Mouse (Mus musculus) heart, postnatal 0 days (tissue): ENCODE data around the gene Hecw2. TPM values are rescaled to one million over a fixed set of nuclear protein-coding genes. Genes with fewer than 3 reads are reported as not detected.

ENCODE experiments used
- ATAC-seq: fragments of 200-750 bp; cut with Nextera tagmentation; 2 replicates; pipeline ENCODE4 v1.8.0; 2017; ENCODE audit warnings: low read depth, moderate number of reproducible peaks, moderate library complexity; ENCODE audit not compliant: insufficient read depth
- DNase-seq: peaks from one replicate; pipeline ENCODE4 v3.0.0-alpha.2; 2016; ENCODE audit warnings: low spot score
- H3K27ac ChIP-seq: fragments of 300-500 bp; sonication (generic); 2 replicates; pipeline ENCODE4 v1.5.1; 2014; ENCODE audit warnings: low read depth, mild to moderate bottlenecking
- H3K27me3 ChIP-seq: fragments of 300-500 bp; sonication (generic); 2 replicates; pipeline ENCODE4 v1.6.1; 2014; ENCODE audit warnings: low read length, mixed read lengths; ENCODE audit not compliant: control insufficient read depth, insufficient read depth
- H3K36me3 ChIP-seq: fragments of 300-500 bp; sonication (generic); replicated peaks from 2 replicates; pipeline ENCODE4 v1.6.1; 2014; ENCODE audit warnings: low read length, mixed read lengths; ENCODE audit not compliant: control insufficient read depth, insufficient read depth
- H3K4me1 ChIP-seq: fragments of 300-500 bp; sonication (generic); 2 replicates; pipeline ENCODE4 v1.6.1; 2014; ENCODE audit warnings: antibody characterized with exemption; ENCODE audit not compliant: control insufficient read depth, insufficient read depth
- H3K4me2 ChIP-seq: fragments of 300-500 bp; sonication (generic); 2 replicates; pipeline ENCODE4 v1.6.1; 2014; ENCODE audit warnings: low read depth, mild to moderate bottlenecking, low read length, moderate library complexity
- H3K4me3 ChIP-seq: fragments of 300-500 bp; sonication (generic); 2 replicates; pipeline ENCODE4 v1.5.1; 2014; ENCODE audit warnings: low read depth, low read length
- H3K9ac ChIP-seq: fragments of 300-500 bp; sonication (generic); replicated peaks from 2 replicates; pipeline ENCODE4 v1.6.1; 2014; ENCODE audit warnings: low read depth, low read length, mixed read lengths
- H3K9me3 ChIP-seq: fragments of 300-500 bp; sonication (generic); replicated peaks from 2 replicates; pipeline ENCODE4 v1.6.1; 2016; ENCODE audit warnings: low read length; ENCODE audit not compliant: control insufficient read depth
- CTCF ChIP-seq: IDR thresholded peaks from 2 replicates; pipeline ENCODE4 v1.5.1; 2016; ENCODE audit warnings: antibody characterized with exemption, control low read depth, low read depth
- EP300 ChIP-seq: IDR thresholded peaks from 2 replicates; pipeline ENCODE4 v1.6.1; 2016; ENCODE audit warnings: antibody characterized with exemption, low read depth
- WGBS: fragments of 180-500 bp; shearing (Covaris S2); extraction: QIAGEN DNeasy Blood & Tissue Kit; methylation state at CpG from one replicate; pipeline ENCODE4 v1.1.7; 2014; 5-methylcytosine and 5-hydroxymethylcytosine counted together
- polyA plus RNA-seq: library from polyadenylated mRNA; unstranded; fragments of >200 nt; fragmentation: Nextera tagmentation; extraction: Ambion mirVana; gene quantifications from 2 replicates; pipeline ENCODE4 v1.2.1, GENCODE M21; 2015
- total RNA-seq: library from RNA; depleted of rRNA; stranded (reverse); fragments of >200 nt; gene quantifications from 2 replicates; pipeline ENCODE4 v1.2.3, GENCODE M21; 2014; ENCODE audit warnings: low replicate concordance

The Hecw2 gene
- total and polyA plus RNA-seq, 2 experiments from 2014 or later, result 3.6 to 9.0 TPM

GRCm38 (mm10) chr1:53855732-53856131 is 339.2 kb downstream of the Hecw2 start:
- Histone ChIP-seq H3K27me3 (no peaks in the 10 kb centered on the region), H3K36me3 (no peaks in the 10 kb centered on the region), H3K9me3 (no peaks in the 10 kb centered on the region), H3K4me3 (no peak overlapping the region), H3K9ac (no peak overlapping the region), H3K4me1 (no peaks in the 10 kb centered on the region), H3K27ac (no peak overlapping the region), H3K4me2 (no peak overlapping the region)
- DNase-seq (no peak), ATAC-seq (no peak)
- 88% methylated on average over 7 of the region's 7 CpGs for WGBS
- no peak for TF ChIP-seq EP300
- TF ChIP-seq CTCF, result no peak

GRCm38 (mm10) chr1:53852086-53852610 is 342.8 kb downstream of the Hecw2 start:
- TF ChIP-seq EP300, result no peak
- TF ChIP-seq CTCF, result no peak
- Histone ChIP-seq H3K27me3 (no peaks in the 10 kb centered on the region), H3K36me3 (no peaks in the 10 kb centered on the region), H3K27ac (peak overlapping the region; percentile 48; the same call in 1 of the 2 replicates), H3K9ac (no peak overlapping the region), H3K4me3 (no peak overlapping the region), H3K4me1 (no peaks in the 10 kb centered on the region), H3K9me3 (no peaks in the 10 kb centered on the region), H3K4me2 (no peak overlapping the region)
- ATAC-seq (no peak), DNase-seq (no peak)
- 85% methylated on average over 3 of the region's 3 CpGs for WGBS

- 0 out of 2 replicates have a peak overlapping the region, but pooled peaks have one; percentile 6 for H3K4me2 ChIP-seq
- no peaks in the 10 kb centered on the region for H3K4me1 ChIP-seq
- H3K36me3 ChIP-seq, result no peaks in the 10 kb centered on the region
- TF ChIP-seq EP300 (0 out of 2 replicates have a peak, but pooled peaks have one; percentile 33), CTCF (no peak)
- 62% methylated on average over 8 of the region's 8 CpGs for WGBS
- H3K4me3 ChIP-seq, result no peak overlapping the region
- peak overlapping the region; percentile 58 for H3K27ac ChIP-seq
- DNase-seq (peak; percentile 27), ATAC-seq (no peak; the same call in 1 of the 2 replicates)
- no peaks in the 10 kb centered on the region for H3K9me3 ChIP-seq
- no peaks in the 10 kb centered on the region for H3K27me3 ChIP-seq
- H3K9ac ChIP-seq, result no peak overlapping the region
Observed at GRCm38 (mm10) chr1:53851334-53851733, 343.6 kb downstream of the Hecw2 start.

GRCm38 (mm10) chr1:53850891-53851290 is 344.1 kb downstream of the Hecw2 start:
- H3K9me3 ChIP-seq, result no peaks in the 10 kb centered on the region
- ATAC-seq (peak; percentile 41; the same call in 1 of the 2 replicates), DNase-seq (no peak)
- H3K27ac ChIP-seq, result peak overlapping the region; percentile 58
- TF ChIP-seq EP300, result no peak
- no peak for TF ChIP-seq CTCF
- no peak overlapping the region for H3K9ac ChIP-seq
- H3K27me3 ChIP-seq, result no peaks in the 10 kb centered on the region
- WGBS, result 70% methylated on average over 6 of the region's 6 CpGs
- H3K4me3 ChIP-seq, result no peak overlapping the region
- no peaks in the 10 kb centered on the region for H3K4me1 ChIP-seq
- no peaks in the 10 kb centered on the region for H3K36me3 ChIP-seq
- H3K4me2 ChIP-seq, result no peak overlapping the region

GRCm38 (mm10) chr1:53846665-53847237 is 348.2 kb downstream of the Hecw2 start:
- Histone ChIP-seq H3K27ac (no peak overlapping the region), H3K4me3 (no peak overlapping the region), H3K4me1 (no peaks in the 10 kb centered on the region), H3K9me3 (no peaks in the 10 kb centered on the region), H3K36me3 (no peaks in the 10 kb centered on the region), H3K4me2 (no peak overlapping the region), H3K27me3 (no peaks in the 10 kb centered on the region), H3K9ac (no peak overlapping the region)
- DNase-seq (no peak), ATAC-seq (no peak)
- 68% methylated on average over 2 of the region's 2 CpGs for WGBS
- no peak for TF ChIP-seq CTCF
- TF ChIP-seq EP300, result no peak

GRCm38 (mm10) chr1:53845854-53846253 is 349.1 kb downstream of the Hecw2 start:
- 68% methylated on average over 8 of the region's 8 CpGs for WGBS
- no peak for DNase-seq
- H3K27ac ChIP-seq, result no peak overlapping the region
- no peaks in the 10 kb centered on the region for H3K9me3 ChIP-seq
- TF ChIP-seq CTCF, result no peak
- TF ChIP-seq EP300, result no peak
- H3K4me2 ChIP-seq, result no peak overlapping the region
- H3K4me3 ChIP-seq, result no peak overlapping the region
- no peaks in the 10 kb centered on the region for H3K27me3 ChIP-seq
- no peaks in the 10 kb centered on the region for H3K36me3 ChIP-seq
- no peak overlapping the region for H3K9ac ChIP-seq
- no peaks in the 10 kb centered on the region for H3K4me1 ChIP-seq
- ATAC-seq, result no peak
